Mouse (Mus musculus): ENCODE data around the gene Rhobtb1.

Gene Rhobtb1

GRCm38 (mm10) chr10:69165125-69165524 lies 13.9 kb downstream of the Rhobtb1 start:
- peak; percentile 13 for DNase-seq

DNA sequence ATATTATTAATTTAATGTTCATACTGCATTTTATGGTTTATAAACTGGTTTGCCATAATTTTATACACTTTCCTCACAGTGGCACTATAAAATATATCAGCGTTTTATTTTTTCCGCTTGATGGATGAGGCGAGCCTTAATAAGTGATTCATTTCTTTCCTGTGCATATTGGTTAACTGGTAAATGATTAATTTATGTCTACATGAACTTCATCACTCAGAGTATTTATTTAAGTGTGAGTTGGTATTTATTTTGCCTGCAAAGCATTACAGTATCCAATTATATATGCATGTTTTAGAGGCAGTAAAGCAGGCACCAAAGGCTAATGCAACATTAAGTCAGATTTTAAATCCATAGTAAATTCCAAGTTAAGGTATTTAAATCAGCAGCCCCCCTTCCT lies 14.6 kb downstream of the Rhobtb1 start:
- no peak for DNase-seq

GRCm38 (mm10) chr10:69166514-69166913 lies 15.3 kb downstream of the Rhobtb1 start:
- DNase-seq = no peak

DNA sequence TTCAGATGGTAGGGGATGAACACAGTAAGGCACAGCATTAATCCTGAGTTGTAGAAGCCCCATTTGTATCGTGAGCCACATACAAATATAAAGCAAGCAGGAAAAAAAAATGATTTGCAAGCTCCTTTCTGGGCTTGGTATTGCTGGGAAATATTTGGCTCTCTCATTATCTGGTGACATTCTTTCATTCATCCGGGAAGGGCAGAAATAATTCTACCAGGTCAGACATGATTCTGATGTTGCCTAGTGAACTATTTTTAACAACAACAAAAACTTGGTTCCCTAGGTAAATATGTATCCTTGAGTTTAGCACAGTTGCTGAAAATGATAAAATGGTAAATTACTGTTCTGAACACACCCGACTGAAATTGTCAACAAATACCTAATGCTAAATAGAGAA lies 21.2 kb downstream of the Rhobtb1 start:
- DNase-seq = no peak

DNA sequence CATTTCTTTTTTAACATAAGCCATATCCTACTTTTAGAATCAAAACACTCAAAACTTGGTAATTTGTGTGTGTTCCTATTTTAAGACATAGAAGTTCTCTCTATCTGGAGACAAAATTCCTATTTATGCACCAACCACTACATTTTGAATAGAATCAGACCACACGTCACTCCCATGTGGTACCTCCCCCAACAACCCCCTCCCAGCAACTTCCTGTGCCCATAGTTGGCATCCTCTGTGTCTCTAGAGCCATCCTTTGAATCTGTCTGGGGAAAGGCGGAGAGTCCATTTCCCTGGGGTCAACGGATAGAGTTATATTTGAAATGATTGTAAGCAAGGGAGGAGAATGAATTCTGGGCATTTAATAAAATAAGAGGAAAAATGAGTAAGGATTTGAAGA lies 24.9 kb downstream of the Rhobtb1 start:
- DNase-seq = no peak

DNA sequence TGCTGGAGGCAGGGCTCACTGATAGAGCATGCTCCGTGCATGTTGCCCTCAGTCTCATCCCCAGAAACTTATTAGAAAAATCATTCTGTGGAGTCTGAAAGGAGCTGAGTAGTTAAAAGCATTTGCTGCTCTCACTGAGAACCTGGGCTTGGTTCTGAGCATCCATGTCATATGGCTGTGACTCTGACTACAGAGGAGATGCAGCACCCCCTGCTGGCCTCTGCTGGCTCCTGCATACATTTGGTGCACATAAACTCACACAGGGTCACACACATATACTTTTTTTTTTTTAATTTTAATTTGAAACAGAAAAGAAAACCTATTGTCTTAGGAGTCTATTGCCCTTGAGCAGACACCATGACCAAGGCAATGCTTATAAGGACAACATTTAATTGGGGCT lies 28.1 kb downstream of the Rhobtb1 start:
- DNase-seq = no peak

DNA sequence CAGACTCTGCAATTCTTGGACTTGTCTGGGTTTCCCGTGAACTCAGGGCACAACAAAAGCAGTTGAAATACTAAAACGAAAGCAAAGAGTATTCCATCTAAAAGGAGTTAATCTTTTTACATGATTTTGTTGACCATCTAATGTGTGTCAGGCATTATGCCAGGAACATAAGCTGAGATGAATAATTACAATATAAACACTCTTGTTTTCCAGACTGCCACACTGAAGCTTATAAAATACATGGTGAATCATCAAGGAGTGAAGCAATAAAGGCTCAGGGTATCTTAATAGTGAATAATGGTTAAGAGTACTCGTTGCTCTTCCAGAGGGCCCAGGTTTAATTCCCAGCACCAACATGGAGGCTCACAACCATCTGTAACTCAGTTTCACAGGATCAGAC lies 29.8 kb downstream of the Rhobtb1 start:
- DNase-seq = no peak

DNA sequence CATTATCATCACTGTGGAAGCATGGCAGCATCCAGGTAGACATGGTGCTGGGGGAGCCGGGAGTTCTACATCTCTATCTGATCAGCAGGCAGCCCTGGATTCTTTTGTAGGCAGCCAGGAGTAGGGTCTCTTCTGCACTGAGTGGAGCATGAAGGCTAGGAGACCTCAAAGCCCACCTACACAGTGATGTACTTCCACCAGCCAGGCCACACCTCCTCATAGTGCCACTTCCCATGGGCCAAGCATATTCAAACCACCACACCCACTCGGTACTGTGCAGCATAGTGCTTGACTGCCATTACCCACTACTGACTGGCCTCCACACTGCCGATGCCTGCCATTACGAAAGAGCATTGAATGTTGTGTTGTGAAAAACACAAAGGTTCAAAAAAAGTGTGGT lies 33.7 kb downstream of the Rhobtb1 start:
- DNase-seq = no peak

DNA sequence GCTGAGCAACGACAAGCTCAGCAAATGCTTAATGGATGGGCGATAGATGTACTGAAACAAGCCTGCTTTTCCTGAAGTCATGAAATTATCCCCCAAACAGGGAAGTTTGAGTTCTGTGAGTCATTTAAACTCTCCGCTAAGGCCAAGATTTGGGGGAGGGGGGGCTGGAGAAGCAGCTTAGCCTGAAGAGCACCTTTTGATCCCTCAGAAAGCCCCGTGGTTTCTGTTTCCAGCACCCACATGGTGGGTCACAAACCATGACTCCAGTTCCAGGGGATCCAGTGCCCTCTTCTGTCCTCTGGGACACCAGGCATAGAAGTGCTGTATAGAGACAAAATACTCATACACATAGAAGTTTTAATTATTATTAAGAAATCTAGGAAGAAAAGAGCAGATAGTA lies 34.2 kb downstream of the Rhobtb1 start:
- no peak for DNase-seq

DNA sequence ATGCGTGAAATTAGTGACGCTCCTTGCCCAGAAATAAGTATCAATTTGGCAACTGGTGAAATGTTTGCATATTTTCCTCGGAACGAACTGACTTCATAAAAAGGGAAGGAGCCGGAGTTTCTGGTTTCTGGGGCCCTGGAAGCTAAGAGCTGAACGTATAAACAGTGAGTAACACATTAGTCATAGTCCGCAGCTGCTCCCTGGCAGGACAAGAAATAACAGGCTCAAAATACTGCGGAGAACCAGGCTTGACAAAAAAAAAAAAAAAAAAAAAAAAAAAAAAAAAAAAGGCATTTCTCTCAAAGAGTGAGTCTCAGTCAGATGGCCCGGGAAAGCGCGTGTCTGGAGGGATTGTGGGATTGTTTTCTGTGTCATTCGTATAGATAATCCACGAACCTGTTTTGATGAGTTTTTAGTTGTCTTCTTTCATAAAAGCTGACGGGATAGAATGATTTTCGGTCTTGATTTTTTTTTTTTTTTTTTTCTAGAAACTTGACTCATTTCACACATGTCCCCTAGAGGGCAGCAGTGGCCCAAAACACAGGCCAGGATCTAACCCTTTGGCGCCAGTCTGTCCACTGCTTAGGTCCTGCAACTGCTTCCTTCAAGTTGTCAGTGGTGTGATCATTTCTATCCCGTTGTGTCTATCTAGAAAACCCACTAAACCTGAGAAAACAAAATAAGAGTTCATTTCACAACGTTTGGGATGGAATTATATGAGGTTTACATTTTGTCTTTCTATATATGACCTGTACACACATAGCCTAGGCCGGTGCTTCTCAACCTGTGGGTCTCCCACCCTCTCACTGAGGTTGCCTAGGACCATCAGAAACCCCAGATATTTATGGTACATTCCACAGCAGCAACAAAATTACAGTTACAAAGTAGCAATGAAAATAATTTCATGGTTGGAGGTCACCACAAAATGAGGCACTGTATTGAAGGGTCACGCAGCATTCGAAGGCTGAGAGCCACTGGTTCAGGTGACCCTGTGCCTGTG lies 35.0 kb downstream of the Rhobtb1 start:
- DNase-seq = peak; percentile 33

DNA sequence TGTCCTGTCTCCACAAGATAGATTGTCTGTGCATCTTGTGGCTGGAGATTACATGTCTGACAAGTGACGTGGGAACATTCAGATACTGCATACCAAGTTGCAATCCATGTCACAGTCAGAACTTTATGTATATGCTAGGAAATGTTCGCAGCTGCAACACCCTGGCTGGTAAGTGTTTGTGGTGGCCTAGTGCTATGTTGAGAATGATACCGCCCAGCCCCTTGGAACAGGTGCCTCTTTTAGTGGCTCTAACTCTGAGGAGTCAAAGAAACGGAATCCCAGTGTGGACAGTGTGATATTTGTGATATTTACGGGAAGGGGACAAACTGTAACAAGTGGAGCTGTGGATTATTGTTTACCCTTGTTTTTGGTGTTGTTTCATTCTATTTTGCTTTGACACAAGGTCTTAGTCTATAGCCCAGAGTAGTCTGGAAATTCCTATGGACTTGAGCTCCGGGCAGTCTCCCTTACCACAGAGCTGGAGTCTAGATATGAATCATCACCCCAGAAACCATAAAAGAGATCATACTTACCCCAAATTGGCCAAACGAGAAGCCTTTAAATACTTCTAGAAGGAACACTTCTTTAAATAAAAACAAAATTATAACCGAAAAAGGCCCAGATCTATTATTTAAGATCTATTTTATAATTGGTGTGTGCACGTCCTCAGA lies 36.7 kb downstream of the Rhobtb1 start:
- DNase-seq = no peak

- no peak for DNase-seq
Observed at GRCm38 (mm10) chr10:69190434-69191160, 39.4 kb downstream of the Rhobtb1 start.

DNA sequence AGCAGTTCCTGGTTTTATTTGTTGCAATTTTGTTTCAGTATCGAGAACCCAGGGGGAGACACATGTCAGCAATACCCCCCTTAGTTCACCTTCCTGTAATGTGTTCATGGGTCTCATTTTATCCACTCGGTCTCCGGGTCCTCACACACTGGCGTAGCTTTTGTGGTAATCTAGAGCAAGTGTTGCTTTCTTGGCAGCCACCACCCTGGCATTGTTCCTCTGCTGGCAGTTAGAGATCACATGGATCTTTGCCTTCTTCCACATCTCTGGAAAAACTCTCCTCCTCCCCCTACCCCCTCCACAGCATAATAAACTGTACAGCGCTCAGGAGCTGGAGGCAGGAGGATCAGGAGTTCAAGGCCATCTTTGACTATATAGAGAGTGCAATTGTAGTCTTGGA lies 41.0 kb downstream of the Rhobtb1 start:
- DNase-seq = no peak

DNA sequence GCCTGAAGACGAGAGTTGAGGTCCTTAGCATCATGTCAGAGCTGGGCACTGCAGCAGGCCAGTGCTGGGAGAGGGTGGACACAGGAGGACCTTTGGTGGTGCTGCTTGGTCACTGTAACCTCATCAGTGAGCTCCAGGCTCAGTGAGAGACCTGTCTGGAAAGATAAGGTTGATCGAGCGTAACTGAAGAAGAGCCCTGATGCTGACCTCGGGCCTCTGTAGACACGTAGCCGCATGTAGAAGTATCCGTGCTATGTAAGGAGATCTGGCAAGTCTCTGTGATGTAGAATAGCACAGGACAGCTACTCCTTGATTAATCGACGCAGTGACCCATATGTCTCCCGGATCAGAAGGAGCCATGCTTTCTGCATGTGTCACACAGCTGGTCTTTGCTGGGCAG lies 42.5 kb downstream of the Rhobtb1 start:
- DNase-seq = no peak

DNA sequence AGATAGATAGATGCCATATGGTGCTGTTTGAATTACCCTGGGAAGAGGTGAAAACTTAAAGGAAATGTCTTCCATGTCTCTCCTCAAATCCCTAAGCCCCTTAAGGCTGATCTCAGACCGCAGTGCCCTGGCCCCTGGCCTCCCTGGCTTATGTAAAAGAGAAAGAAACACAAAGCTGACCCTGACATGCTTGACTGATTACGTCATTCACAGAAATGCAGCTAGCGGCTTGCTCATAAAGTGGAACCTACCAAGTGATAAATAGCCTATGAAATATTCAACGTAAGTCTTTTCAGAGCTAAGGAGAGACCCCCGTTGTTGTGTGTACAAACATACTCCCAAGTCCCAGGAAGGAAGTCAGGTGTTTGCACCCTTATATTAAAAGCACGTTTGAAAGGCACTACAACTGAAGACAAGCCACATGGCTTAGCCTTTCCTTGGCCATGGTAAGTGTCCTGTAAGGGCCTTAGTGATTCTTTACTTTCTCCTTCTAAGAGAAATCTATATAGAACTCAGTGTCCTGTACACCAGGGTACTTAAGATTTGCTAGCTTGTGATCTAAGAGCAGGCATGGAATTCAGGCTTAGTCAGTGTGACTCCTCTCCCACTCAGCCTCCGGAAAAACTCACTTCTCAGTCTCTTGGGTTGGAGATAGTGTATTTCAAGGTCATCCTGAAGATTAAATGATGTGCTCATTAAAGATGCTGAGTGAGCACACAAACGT lies 53.6 kb downstream of the Rhobtb1 start:
- no peak for DNase-seq

DNA sequence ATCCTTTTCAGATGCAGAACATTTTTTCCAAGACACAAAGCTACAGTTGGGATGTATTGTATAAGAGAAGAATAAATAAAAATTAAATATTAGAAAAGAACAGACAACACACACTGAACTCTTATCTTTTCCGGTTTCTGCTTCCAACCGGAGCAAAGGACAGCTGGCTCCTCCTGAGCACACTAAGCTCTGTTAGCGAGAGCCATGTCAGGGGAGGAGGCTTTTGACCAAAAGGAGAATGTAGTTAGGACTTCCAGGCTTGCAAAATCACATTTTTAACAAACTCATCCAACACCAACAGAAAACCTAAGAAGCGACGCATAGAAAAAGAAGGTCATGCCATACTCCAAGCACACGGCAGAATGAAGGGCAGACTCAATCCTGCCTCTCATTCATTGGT lies 54.8 kb downstream of the Rhobtb1 start:
- no peak for DNase-seq

DNA sequence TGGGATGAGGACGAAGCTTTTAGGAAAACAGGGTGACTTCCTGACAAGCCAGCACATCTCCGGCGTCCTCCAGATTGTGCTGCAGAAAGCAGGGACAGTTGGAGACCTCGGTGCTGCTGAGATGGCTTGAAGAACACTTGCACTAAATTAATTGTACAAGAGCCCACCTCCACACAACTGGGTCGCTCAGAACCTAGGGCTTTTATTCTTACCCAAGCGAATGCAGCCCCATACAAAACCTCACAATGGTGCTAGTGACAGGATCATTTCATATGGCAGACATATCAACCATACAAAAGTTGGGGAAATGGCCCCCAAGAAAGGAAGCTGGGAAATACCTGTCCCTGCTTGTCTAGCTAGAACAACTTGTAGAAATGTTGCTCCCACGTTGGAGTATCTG lies 56.2 kb downstream of the Rhobtb1 start:
- DNase-seq = no peak

DNA sequence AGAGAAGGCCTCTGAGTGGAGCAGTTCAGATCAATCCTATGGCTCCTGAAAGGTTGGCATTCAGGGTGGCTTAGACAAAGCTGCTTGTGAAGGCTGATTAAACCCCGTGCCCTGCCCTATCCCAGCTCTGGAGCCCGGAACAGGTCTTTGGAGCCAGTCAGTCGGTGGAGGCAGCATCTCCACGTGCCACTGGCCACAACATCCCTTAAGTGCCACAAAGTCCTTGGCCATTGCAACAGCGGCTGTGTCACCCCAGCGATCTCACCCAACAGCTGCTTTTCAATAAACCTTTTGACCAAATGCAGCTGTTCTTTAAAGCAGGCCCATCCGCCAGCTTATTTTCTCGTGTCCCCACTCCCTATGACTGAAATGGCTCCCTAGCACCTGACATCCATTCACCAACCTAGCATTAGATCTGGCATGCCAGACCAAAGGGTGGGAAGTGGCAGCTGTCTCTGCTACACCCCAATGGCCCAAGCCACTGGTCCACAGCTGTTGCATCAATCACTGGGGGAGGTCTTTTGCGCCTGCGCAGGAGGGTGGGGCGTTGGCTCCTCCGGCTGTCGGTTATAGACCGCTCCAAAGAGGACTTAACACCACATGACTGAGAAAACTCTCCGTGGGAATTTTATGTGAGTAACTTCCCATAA lies 56.9 kb downstream of the Rhobtb1 start:
- no peak for DNase-seq

DNA sequence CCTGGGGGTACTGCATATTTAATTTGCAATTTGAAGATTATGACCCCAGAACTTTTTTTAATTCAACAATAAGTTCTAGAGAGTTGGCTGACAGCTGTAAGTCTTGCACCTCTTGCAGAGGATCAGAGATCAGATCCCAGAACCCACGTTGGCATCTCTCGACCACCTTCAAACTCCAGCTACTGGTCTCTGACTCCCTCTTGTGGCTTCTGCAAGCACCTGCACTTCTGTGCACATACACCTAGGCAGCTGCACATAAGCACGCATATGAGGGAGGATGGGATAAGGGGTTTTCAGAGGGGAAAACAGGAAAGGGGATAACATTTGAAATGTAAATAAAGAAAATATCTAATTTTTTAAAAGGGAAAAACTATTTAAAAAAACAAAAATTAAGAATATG lies 57.5 kb downstream of the Rhobtb1 start:
- no peak for DNase-seq

- DNase-seq = no peak
Observed at GRCm38 (mm10) chr10:69210006-69210405, 58.8 kb downstream of the Rhobtb1 start.

- DNase-seq = no peak
Observed at GRCm38 (mm10) chr10:69210659-69211058, 59.4 kb downstream of the Rhobtb1 start.

- no peak for DNase-seq
Observed at GRCm38 (mm10) chr10:69211560-69211959, 60.3 kb downstream of the Rhobtb1 start.
